Mouse (Mus musculus): ENCODE measurements around the gene Tprn.

DNA sequence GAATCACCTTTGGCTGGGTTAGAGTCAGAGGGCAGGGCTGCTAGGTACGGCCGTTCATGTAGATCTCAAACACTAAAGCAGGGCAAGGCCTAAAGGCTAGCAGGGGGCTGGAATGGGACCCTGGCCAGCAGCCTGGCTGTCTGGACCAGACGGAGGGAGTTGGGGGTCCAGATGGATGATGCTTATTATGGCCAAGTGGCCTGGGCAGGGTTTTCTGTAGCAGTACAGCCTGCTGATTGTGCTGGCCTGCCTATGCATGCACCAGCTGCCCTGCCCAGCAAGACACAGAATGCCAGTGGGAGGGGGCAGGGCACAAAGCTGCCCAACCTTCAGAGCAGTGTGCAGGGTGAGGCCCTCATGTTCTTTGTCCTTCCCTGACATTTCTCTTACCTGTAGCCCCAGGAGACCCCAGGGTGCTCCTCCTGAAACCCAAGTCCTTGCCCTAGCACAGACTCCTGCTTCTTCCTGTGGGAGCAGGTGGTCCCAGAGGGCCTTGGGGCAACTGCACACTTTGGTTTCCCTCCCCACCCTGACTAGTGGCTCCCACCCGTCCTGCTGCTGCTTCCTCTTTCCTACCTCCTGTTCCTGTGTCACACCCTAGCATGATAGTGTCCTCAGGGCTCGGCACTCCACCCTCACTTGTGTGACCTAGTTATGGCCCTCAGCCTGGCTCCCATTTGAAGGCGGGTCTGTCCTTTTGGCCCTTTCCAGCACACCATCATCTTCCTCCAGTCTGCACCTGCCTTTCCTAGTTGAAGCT, 3.7 kb downstream of the Tprn start:
- TF ChIP-seq CTCF (IDR thresholded peaks at IDR 0.05; ENCODE audit: low read depth), result no peak
- TF ChIP-seq EP300 (IDR thresholded peaks at IDR 0.05; ENCODE audit: low read depth), result no peak
